Mouse (Mus musculus): Measurements from ENCODE around the gene Stoml3. TPM values are rescaled to one million over a fixed set of nuclear protein-coding genes. Genes with fewer than 3 reads are reported as not detected.

Gene Stoml3
- not detected in 2 replicates for polyA plus RNA-seq (2016; fragmentation: Nextera tagmentation; extraction: Ambion mirVana)

GRCm38 (mm10) chr3:53488353-53488752 is at the start of gene Stoml3:
Gene Stoml3 (plus strand): TSS chr3:53488653.
- 78% methylated on average over 6 of the region's 6 CpGs for WGBS
- H3K27ac ChIP-seq: no peak within 1 kb of the TSS

GRCm38 (mm10) chr3:53445540-53445939 is 42.9 kb upstream of the Stoml3 start:
- Histone ChIP-seq H3K9me3 (replicated peaks) (no peaks in the 10 kb centered on the region), H3K27ac (no peak overlapping the region), H3K27me3 (no peaks in the 10 kb centered on the region), H3K36me3 (peaks cover 9% of the 10 kb centered on the region; the same call in 1 of the 2 replicates), H3K9ac (no peak overlapping the region), H3K4me2 (replicated peaks) (no peak overlapping the region), H3K4me3 (no peak overlapping the region), H3K4me1 (peaks cover 8% of the 10 kb centered on the region; the same call in 1 of the 2 replicates)
- peak; percentile 74; the same call in 1 of the 2 replicates for ATAC-seq (ENCODE audit: low FRiP score)
- WGBS: 48% methylated on average over 5 of the region's 5 CpGs

More at GRCm38 (mm10) chr3:53488353-53488752, at the start of gene Stoml3:
- H3K36me3 ChIP-seq: no peaks in the 10 kb centered on the region
- no peaks in the 10 kb centered on the region for H3K27me3 ChIP-seq
- 0 out of 2 replicates have a peak, but pooled peaks cover 2% of the 10 kb centered on the region for H3K4me1 ChIP-seq
- H3K4me3 ChIP-seq: no peak within 1 kb of the TSS
- H3K4me2 ChIP-seq (replicated peaks): no peak within 1 kb of the TSS
- no peaks in the 10 kb centered on the region for H3K9me3 ChIP-seq (replicated peaks)
- ATAC-seq (ENCODE audit: low FRiP score): no peak
- no peak within 1 kb of the TSS for H3K9ac ChIP-seq

- Histone ChIP-seq H3K4me3 (no peak overlapping the region), H3K36me3 (peaks cover 21% of the 10 kb centered on the region), H3K4me2 (replicated peaks) (no peak overlapping the region), H3K9me3 (replicated peaks) (no peaks in the 10 kb centered on the region), H3K9ac (no peak overlapping the region), H3K4me1 (peaks cover 8% of the 10 kb centered on the region; the same call in 1 of the 2 replicates), H3K27me3 (no peaks in the 10 kb centered on the region), H3K27ac (no peak overlapping the region)
- no peak for ATAC-seq (ENCODE audit: low FRiP score)
- WGBS: 76% methylated on average over 3 of the region's 3 CpGs
Measured at GRCm38 (mm10) chr3:53446801-53447200, 41.7 kb upstream of the Stoml3 start.

GRCm38 (mm10) chr3:53448208-53448607 is 40.2 kb upstream of the Stoml3 start:
- WGBS: 36% methylated on average over 2 of the region's 2 CpGs
- ATAC-seq (ENCODE audit: low FRiP score): 0 out of 2 replicates have a peak, but pooled peaks have one; percentile 49
- Histone ChIP-seq H3K9ac (no peak overlapping the region), H3K4me2 (replicated peaks) (no peak overlapping the region), H3K4me1 (peaks cover 8% of the 10 kb centered on the region; the same call in 1 of the 2 replicates), H3K4me3 (no peak overlapping the region), H3K27me3 (no peaks in the 10 kb centered on the region), H3K36me3 (peaks cover 34% of the 10 kb centered on the region), H3K9me3 (replicated peaks) (no peaks in the 10 kb centered on the region), H3K27ac (no peak overlapping the region)

- no peak overlapping the region for H3K4me2 ChIP-seq (replicated peaks)
- peaks cover 58% of the 10 kb centered on the region for H3K36me3 ChIP-seq
- H3K4me3 ChIP-seq: no peak overlapping the region
Measured at GRCm38 (mm10) chr3:53450666-53451065, 37.8 kb upstream of the Stoml3 start.

GRCm38 (mm10) chr3:53452351-53452750 is 36.1 kb upstream of the Stoml3 start:
- 91% methylated on average over 10 of the region's 10 CpGs for WGBS
- no peak overlapping the region for H3K27ac ChIP-seq
- no peak for ATAC-seq (ENCODE audit: low FRiP score)
- H3K4me1 ChIP-seq: no peaks in the 10 kb centered on the region
- no peak overlapping the region for H3K9ac ChIP-seq
- no peaks in the 10 kb centered on the region for H3K27me3 ChIP-seq
- no peaks in the 10 kb centered on the region for H3K9me3 ChIP-seq (replicated peaks)
- peaks cover 75% of the 10 kb centered on the region for H3K36me3 ChIP-seq
- H3K4me3 ChIP-seq: no peak overlapping the region
- H3K4me2 ChIP-seq (replicated peaks): no peak overlapping the region

More at GRCm38 (mm10) chr3:53450666-53451065, 37.8 kb upstream of the Stoml3 start:
- 95% methylated on average over 11 of the region's 11 CpGs for WGBS
- Histone ChIP-seq H3K4me1 (0 out of 2 replicates have a peak, but pooled peaks cover under 1% of the 10 kb centered on the region), H3K27ac (no peak overlapping the region), H3K9ac (no peak overlapping the region), H3K9me3 (replicated peaks) (no peaks in the 10 kb centered on the region), H3K27me3 (no peaks in the 10 kb centered on the region)
- no peak for ATAC-seq (ENCODE audit: low FRiP score)

GRCm38 (mm10) chr3:53453346-53453745 is 35.1 kb upstream of the Stoml3 start:
- H3K4me1 ChIP-seq: no peaks in the 10 kb centered on the region
- H3K4me3 ChIP-seq: no peak overlapping the region
- H3K9ac ChIP-seq: no peak overlapping the region
- no peak for ATAC-seq (ENCODE audit: low FRiP score)
- no peak overlapping the region for H3K4me2 ChIP-seq (replicated peaks)
- H3K27ac ChIP-seq: no peak overlapping the region
- 97% methylated on average over 7 of the region's 7 CpGs for WGBS
- peaks cover 83% of the 10 kb centered on the region for H3K36me3 ChIP-seq
- no peaks in the 10 kb centered on the region for H3K27me3 ChIP-seq
- no peaks in the 10 kb centered on the region for H3K9me3 ChIP-seq (replicated peaks)

- Histone ChIP-seq H3K9me3 (replicated peaks) (no peaks in the 10 kb centered on the region), H3K9ac (no peak overlapping the region), H3K36me3 (peaks cover 90% of the 10 kb centered on the region), H3K4me1 (no peaks in the 10 kb centered on the region), H3K4me2 (replicated peaks) (no peak overlapping the region), H3K27ac (no peak overlapping the region), H3K27me3 (no peaks in the 10 kb centered on the region), H3K4me3 (no peak overlapping the region)
- 91% methylated on average over 6 of the region's 6 CpGs for WGBS
- ATAC-seq (ENCODE audit: low FRiP score): no peak
Measured at GRCm38 (mm10) chr3:53454005-53454404, 34.4 kb upstream of the Stoml3 start.

GRCm38 (mm10) chr3:53454561-53454960 is 33.9 kb upstream of the Stoml3 start:
- H3K4me3 ChIP-seq: no peak overlapping the region
- no peak for ATAC-seq (ENCODE audit: low FRiP score)

GRCm38 (mm10) chr3:53454984-53455383 is 33.5 kb upstream of the Stoml3 start:
- Histone ChIP-seq H3K27ac (no peak overlapping the region), H3K9ac (no peak overlapping the region), H3K4me3 (no peak overlapping the region), H3K27me3 (no peaks in the 10 kb centered on the region), H3K9me3 (replicated peaks) (no peaks in the 10 kb centered on the region), H3K4me2 (replicated peaks) (no peak overlapping the region), H3K36me3 (peaks cover 92% of the 10 kb centered on the region), H3K4me1 (no peaks in the 10 kb centered on the region)
- ATAC-seq (ENCODE audit: low FRiP score): no peak
- 84% methylated on average over 7 of the region's 7 CpGs for WGBS

More at GRCm38 (mm10) chr3:53454561-53454960, 33.9 kb upstream of the Stoml3 start:
- Histone ChIP-seq H3K36me3 (peaks cover 93% of the 10 kb centered on the region), H3K27ac (no peak overlapping the region), H3K9me3 (replicated peaks) (no peaks in the 10 kb centered on the region), H3K27me3 (no peaks in the 10 kb centered on the region), H3K9ac (no peak overlapping the region), H3K4me1 (no peaks in the 10 kb centered on the region), H3K4me2 (replicated peaks) (no peak overlapping the region)
- 94% methylated on average over 6 of the region's 6 CpGs for WGBS

- H3K9me3 ChIP-seq (replicated peaks): no peaks in the 10 kb centered on the region
- WGBS: 78% methylated on average over 5 of the region's 5 CpGs
- H3K27ac ChIP-seq: no peak overlapping the region
- peaks cover 72% of the 10 kb centered on the region for H3K36me3 ChIP-seq
- H3K4me3 ChIP-seq: no peak overlapping the region
- H3K27me3 ChIP-seq: no peaks in the 10 kb centered on the region
- H3K9ac ChIP-seq: no peak overlapping the region
- no peak for ATAC-seq (ENCODE audit: low FRiP score)
- H3K4me1 ChIP-seq: peaks cover 12% of the 10 kb centered on the region
- H3K4me2 ChIP-seq (replicated peaks): no peak overlapping the region
Measured at GRCm38 (mm10) chr3:53457750-53458149, 30.7 kb upstream of the Stoml3 start.

GRCm38 (mm10) chr3:53460106-53460505 is 28.3 kb upstream of the Stoml3 start:
- peaks cover 16% of the 10 kb centered on the region for H3K4me1 ChIP-seq
- no peak for ATAC-seq (ENCODE audit: low FRiP score)
- no peaks in the 10 kb centered on the region for H3K27me3 ChIP-seq
- H3K36me3 ChIP-seq: peaks cover 49% of the 10 kb centered on the region
- no peak overlapping the region for H3K27ac ChIP-seq
- H3K9ac ChIP-seq: no peak overlapping the region
- H3K4me2 ChIP-seq (replicated peaks): no peak overlapping the region
- no peak overlapping the region for H3K4me3 ChIP-seq
- no peaks in the 10 kb centered on the region for H3K9me3 ChIP-seq (replicated peaks)
- 89% methylated on average over 9 of the region's 9 CpGs for WGBS

- peaks cover 38% of the 10 kb centered on the region for H3K4me1 ChIP-seq
- H3K4me3 ChIP-seq: peak overlapping the region; percentile 80
- peak overlapping the region; percentile 70 for H3K9ac ChIP-seq
- H3K27ac ChIP-seq: peak overlapping the region; percentile 90
- no peaks in the 10 kb centered on the region for H3K9me3 ChIP-seq (replicated peaks)
- peak overlapping the region; percentile 72 for H3K4me2 ChIP-seq (replicated peaks)
- WGBS: 9% methylated on average over 9 of the region's 9 CpGs
- peaks cover 24% of the 10 kb centered on the region for H3K36me3 ChIP-seq
- ATAC-seq (ENCODE audit: low FRiP score): no peak
- H3K27me3 ChIP-seq: no peaks in the 10 kb centered on the region
Measured at GRCm38 (mm10) chr3:53462701-53463045, 25.8 kb upstream of the Stoml3 start.

All from hindbrain, embryonic 12.5 days (tissue).